Mouse (Mus musculus) liver (tissue): ENCODE measurements around the gene Kirrel3.

Experiments
- DNase-seq: peaks from one replicate; pipeline ENCODE4 v3.0.0-alpha.2; 2020; ENCODE audit warnings: mixed read lengths

The Kirrel3 gene

GRCm38 (mm10) chr9:34837700-34838462 lies 352.2 kb downstream of the Kirrel3 start:
- DNase-seq: peak; percentile 52

- DNase-seq: no peak
These were observed 357.7 kb downstream of the Kirrel3 start for GRCm38 (mm10) chr9:34843275-34843965.

DNA sequence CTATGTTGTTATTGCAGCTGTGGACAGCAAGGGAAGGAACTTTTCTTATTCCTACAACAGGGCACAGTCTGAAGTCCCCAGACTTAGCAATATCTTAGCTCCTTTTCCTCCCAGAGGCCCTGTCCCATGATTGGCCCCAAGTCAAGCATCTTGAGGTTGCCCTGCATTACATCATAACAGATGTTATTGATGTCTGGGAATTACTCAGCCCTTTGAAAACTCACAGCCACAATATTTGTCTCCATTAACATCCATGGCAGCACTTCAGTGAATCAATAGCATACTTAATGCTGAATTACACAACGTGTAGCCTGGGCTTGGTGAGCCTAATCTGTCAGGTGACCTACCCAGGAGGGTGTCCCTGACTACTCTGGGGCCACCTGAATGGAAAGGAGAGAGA lies 360.7 kb downstream of the Kirrel3 start:
- no peak for DNase-seq

DNA sequence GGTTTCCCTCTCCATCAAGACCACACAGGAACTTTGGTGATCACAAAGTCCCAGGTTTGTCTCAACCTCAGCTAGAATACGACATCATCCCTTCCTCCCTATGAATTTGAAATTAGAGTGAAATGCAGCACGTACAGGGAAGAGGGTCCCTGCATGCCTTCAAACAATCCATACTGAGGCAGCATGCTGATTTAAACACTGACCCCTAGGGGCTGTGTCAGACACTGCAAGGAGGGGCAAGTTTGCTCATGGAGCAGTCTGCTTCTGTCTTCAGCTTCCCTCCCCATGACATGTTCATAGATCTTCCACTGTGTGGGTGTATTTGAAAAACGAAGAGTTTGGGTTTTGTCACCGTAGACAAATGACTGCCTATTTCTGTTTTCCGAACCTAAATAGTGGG lies 362.0 kb downstream of the Kirrel3 start:
- DNase-seq: no peak

DNA sequence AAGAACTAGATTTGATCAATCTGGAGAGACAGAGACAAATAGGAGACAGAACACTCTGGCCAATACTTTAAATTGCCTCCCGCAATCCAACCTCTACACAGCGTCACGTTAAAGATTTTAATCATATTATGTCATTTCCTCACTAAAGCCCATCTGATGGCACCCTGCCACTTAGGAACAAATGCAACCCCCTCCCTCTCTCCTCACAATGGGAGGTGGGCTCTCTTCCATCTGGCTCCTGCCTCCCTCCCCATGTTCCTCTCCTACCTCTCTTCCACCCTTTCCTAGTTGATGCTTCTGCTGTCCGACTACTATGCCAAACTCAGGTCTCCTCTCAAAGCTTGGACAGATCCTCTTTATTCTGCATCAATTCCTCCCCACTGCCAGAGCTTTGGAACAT lies 365.4 kb downstream of the Kirrel3 start:
- no peak for DNase-seq

DNA sequence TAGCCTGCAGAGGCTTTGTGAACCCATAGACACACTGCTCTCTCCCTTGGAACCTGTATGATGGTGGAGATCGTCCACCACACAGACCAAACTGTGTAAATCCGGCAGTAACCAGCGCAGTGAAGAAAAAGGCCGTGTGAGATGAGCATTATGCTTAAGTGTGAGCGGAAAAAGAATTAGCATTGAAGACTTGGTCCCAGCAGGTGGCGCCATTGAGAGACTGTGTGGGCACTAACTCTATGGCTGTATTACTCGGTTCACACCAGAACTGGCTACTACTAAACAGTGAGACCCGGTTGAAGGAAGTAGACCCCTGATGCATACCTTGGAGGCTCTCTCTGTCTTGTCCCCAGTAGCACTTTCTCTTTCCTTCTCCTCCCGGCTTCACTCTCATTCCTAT lies 371.9 kb downstream of the Kirrel3 start:
- peak; percentile 29 for DNase-seq

DNA sequence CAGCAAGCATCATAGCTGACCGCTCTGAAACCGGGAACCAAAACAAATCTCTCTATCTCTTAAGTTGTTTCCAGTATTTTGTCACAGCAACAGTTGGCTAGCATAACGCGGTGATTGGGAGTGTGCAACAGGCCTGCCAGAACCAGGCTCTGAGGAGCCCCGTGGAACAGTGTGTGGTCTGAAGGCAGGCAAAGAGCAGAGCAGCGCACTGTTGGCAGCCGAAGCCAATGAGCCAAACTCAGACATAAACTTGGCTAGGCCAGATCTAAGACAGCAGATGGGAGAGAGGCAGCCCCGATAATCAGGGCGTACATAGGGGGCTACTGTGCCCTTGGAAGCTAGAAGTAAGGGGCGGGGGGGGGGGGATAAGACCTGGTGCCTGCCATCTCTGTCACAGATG lies 372.4 kb downstream of the Kirrel3 start:
- no peak for DNase-seq

DNA sequence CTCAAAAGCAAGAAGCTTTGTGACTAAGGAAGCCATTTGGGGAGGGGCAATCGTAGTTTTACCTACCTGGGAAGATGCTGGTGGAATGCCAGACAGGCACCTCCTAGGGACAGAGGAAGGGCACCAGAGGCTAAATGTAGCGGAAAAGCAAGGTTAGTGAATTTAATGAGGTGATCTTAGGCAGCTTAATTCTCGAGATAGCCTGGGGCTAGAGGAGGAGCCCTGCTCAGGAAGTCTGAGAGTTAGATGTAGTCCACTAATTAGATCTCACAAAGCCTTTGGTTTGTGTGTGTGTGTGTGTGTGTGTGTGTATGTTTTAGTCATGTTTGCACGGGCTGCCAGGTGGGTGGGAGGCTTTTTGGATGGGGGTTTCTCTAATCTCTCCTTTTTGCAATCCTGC lies 375.2 kb downstream of the Kirrel3 start:
- no peak for DNase-seq

GRCm38 (mm10) chr9:34861775-34862174 lies 376.1 kb downstream of the Kirrel3 start:
- peak; percentile 26 for DNase-seq

DNA sequence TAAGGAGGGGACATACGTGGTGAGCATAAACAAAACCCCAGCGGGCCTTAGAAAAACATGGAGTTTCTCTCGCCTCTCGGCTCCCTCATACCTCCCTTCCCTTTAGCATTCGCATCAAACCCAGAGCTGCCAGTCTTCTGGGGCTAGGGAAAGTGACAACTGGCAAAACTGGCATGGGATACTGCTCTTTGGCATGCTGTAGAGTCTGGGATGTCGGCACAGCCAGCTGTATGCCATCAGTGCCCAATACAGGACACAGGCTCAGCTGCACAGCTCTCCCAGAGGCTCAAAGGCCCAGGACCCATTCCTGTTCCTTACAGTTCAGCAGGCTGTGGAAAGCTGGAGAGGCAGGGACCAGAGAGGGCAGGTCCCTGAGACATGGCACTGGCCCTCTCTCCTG lies 379.9 kb downstream of the Kirrel3 start:
- no peak for DNase-seq

- DNase-seq: no peak
These were observed 385.7 kb downstream of the Kirrel3 start for GRCm38 (mm10) chr9:34871316-34871966.

DNA sequence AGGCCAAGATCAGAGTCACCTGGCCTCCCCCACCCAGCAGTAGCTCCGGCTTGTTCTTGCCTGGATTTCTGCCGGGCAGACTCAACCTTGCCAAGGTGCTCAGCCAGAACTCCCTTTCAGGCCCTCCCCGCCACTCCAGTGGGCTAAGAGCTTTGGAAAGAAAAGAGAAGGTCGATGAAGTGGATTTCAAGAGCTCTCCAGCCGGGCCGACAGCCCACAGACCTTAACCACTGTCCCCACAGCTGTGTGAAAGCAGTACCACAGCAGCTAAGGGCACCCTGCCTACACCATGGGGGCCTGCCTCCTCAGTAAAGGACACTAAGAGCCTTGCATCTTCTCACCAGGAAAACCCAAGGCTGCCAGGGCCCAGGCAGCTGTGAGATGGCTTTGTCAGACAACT lies 389.5 kb downstream of the Kirrel3 start:
- DNase-seq: no peak

- DNase-seq: no peak
These were observed 391.5 kb downstream of the Kirrel3 start for GRCm38 (mm10) chr9:34877186-34877585.

DNA sequence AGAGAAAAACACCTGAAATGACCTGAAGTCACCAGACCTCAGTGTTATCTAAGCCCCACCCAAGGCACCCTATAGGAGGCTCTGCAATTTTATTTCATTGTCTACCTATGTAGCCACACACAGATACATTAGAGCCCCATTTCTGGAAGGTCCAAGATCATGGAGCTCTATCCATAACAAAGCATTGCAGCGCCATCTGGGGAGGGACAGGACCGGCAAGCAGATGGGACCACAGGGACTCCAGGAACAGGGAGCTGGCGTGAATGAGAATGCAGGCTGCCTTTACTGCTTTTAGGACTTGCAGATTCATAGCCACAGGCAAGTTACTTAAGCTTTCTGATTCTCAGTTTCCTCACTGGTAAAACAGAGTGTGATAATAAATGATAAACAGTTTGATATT lies 392.1 kb downstream of the Kirrel3 start:
- DNase-seq: no peak

- no peak for DNase-seq
These were observed 396.1 kb downstream of the Kirrel3 start for GRCm38 (mm10) chr9:34881750-34882149.

DNA sequence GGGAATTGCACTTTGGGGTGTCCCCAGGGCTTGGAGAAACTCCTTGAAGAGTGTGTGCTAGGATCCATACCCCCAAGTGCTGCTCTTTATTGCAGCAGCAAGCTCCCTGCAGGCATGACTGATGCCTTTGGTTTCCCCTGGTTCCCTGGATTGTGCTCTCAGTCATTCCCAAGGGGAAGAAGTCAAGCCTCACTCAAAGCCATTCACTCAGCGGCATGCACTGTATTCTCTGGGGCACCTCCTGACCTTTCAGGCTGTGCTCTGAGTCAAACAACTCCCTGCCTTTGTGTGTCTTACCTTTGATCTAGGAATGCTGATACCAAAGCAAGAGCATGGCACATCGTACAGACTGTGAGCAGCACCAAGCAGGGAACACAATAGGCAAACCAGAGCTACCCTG lies 396.5 kb downstream of the Kirrel3 start:
- no peak for DNase-seq

- no peak for DNase-seq
These were observed 397.4 kb downstream of the Kirrel3 start for GRCm38 (mm10) chr9:34883122-34883521.

- no peak for DNase-seq
These were observed 398.6 kb downstream of the Kirrel3 start for GRCm38 (mm10) chr9:34884325-34884724.

DNA sequence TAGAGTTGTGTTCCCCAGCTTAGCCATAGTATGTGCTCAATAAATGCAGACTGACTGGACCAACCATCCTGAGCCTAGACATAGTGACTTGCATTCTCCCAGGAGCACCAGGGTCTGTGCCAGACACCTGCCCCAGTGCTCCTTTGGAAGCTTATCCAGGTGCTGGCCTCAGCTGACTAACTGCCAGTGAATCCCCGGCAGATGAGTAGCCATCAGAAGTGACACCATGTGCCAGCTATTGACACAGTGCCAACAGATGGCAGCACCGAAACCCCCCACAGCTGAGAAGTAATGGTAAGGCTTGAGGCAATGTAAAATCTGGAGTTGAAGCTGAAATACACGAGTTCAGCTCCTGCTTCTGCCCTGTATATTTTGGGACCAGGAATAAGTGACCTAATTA lies 399.2 kb downstream of the Kirrel3 start:
- no peak for DNase-seq

- DNase-seq: no peak
These were observed 401.1 kb downstream of the Kirrel3 start for GRCm38 (mm10) chr9:34886746-34887145.

DNA sequence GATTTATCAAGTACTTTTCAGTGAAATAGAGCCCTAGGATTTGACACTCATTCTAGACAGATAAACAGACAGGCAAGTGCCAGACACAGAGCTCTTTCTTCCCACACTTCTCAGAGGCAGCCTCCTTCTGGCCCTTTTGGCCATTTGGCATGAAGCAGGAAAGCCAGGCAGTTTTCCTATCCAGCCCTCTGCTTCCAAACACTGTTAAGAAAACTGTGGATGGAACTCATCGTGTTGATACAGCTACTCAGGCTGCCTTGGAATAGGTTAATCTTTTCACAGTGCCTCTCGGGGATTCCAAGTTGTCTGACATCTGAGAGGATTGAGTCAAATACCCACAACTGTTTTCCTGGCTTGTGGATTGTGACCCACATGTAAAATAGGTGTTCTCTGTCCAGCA lies 401.5 kb downstream of the Kirrel3 start:
- DNase-seq: no peak

DNA sequence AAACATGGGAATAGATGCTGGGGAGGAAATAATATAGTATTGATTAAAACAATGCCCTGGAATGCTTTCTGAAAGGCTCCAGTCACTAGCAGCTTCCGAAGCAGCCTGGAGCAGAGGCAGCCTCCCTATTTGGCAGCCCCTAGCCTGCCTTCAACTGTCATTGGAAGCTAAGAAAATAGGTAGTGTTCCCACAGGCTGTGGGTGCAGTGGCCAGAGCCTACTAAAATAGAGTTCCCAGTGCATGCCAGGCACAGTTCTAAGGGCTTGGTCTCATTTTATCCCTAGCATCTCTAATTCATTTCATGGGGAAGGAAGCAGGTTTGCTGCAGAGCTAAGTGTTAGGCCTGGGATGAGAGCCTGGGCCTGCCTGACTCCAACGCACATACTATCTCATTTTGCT lies 402.6 kb downstream of the Kirrel3 start:
- DNase-seq: no peak

DNA sequence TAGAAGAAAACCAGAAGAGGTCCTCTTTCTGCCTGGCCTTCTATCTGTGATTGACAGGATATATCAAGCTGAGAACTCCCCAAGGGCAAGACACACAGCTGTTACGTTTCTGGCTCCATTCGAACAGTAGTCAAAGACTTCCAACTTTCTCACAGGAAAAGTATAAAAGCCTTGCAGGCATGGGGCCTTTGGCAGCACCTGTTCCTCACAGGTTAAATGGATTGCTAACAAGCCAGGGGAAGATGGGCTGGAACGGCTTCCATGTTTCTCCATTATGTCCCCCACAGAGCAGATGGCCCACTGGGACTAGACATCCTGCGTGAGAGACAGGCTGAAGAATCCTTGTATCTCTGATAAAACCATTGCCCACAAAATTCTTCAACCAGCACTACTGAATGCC lies 415.5 kb downstream of the Kirrel3 start:
- DNase-seq: no peak

DNA sequence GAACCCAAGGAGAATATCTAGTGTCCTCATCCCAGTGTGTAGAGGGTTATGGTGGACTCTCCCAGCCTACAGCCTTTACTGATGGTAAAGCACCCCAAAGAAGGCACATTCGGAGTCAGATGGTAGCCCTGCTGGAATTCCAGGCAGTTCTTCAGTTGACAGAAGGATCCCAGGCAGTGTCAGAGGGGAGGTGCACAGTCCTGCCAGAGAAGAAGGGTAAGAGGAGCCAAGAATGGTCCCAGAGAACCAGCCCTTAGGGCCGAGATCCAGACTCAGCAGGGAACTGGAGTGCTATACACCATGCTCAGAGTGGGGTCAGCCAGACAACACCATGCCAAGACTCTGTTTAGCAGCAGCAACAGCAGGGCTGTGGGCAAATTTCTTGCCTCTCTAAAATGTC lies 416.2 kb downstream of the Kirrel3 start:
- no peak for DNase-seq
